Mouse (Mus musculus) cerebellum, adult 18-20 months (tissue): Measurements from ENCODE around the gene Cmip.

ENCODE experiments used
- DNase-seq, 2 experiments: peaks; one replicate each; pipeline ENCODE4 v3.0.0; 2021

Gene Cmip

GRCm38 (mm10) chr8:117257029-117257820 lies at the start of gene Cmip:
TSS of gene Cmip (plus strand) at chr8:117257064.
- DNase-seq, result peak; percentile 41 to 61

- DNase-seq, result no peak
These were observed 47.7 kb upstream of the Cmip start for GRCm38 (mm10) chr8:117209150-117209549.

- no peak for DNase-seq
These were observed 44.8 kb upstream of the Cmip start for GRCm38 (mm10) chr8:117212100-117212499.

GRCm38 (mm10) chr8:117217724-117218123 lies 39.1 kb upstream of the Cmip start:
- no peak for DNase-seq

GRCm38 (mm10) chr8:117222396-117222795 lies 34.5 kb upstream of the Cmip start:
- no peak for DNase-seq

- DNase-seq, result peak; percentile 79 to 84
These were observed 32.2 kb upstream of the Cmip start for GRCm38 (mm10) chr8:117224630-117225029.

- DNase-seq, result no peak
These were observed 30.6 kb upstream of the Cmip start for GRCm38 (mm10) chr8:117226306-117226705.

- DNase-seq, result no peak
These were observed 29.5 kb upstream of the Cmip start for GRCm38 (mm10) chr8:117227339-117227738.

GRCm38 (mm10) chr8:117233199-117233598 lies 23.7 kb upstream of the Cmip start:
- no peak for DNase-seq

- DNase-seq, result no peak
These were observed 20.3 kb upstream of the Cmip start for GRCm38 (mm10) chr8:117236531-117236930.

- no peak for DNase-seq
These were observed 16.5 kb upstream of the Cmip start for GRCm38 (mm10) chr8:117240326-117240725.

- no peak for DNase-seq
These were observed 15.9 kb upstream of the Cmip start for GRCm38 (mm10) chr8:117240841-117241494.

GRCm38 (mm10) chr8:117241848-117242247 lies 15.0 kb upstream of the Cmip start:
- DNase-seq, result no peak

- DNase-seq, result no peak
These were observed 14.6 kb upstream of the Cmip start for GRCm38 (mm10) chr8:117242286-117242685.

GRCm38 (mm10) chr8:117244601-117245000 lies 12.3 kb upstream of the Cmip start:
- no peak for DNase-seq

- no peak for DNase-seq
These were observed 8.5 kb upstream of the Cmip start for GRCm38 (mm10) chr8:117248341-117248740.

GRCm38 (mm10) chr8:117251086-117251681 lies 5.7 kb upstream of the Cmip start:
- no peak for DNase-seq

GRCm38 (mm10) chr8:117252650-117253049 lies 4.2 kb upstream of the Cmip start:
- no peak for DNase-seq

- DNase-seq, result no peak
These were observed 3.2 kb upstream of the Cmip start for GRCm38 (mm10) chr8:117253390-117254269.

- DNase-seq, result no peak
These were observed 2.4 kb upstream of the Cmip start for GRCm38 (mm10) chr8:117254496-117254895.

GRCm38 (mm10) chr8:117256292-117256938 lies 449 bp upstream of the Cmip start:
- DNase-seq, result peak; percentile 96 to 97
